Mouse (Mus musculus) heart, embryonic 16.5 days (tissue): Measurements from ENCODE around the gene Nupr1. TPM values are rescaled to one million over a fixed set of nuclear protein-coding genes. Genes with fewer than 3 reads are reported as not detected.

Experiments used
- ATAC-seq: fragments of 200-750 bp; cut with Nextera tagmentation; replicated peaks from 2 replicates; pipeline ENCODE4 v1.8.0; 2017; ENCODE audit warnings: moderate number of reproducible peaks; ENCODE audit not compliant: insufficient read depth, low FRiP score; ENCODE audit errors: extremely low read depth
- H3K27ac ChIP-seq: fragments of 300-500 bp; sonication (generic); 2 replicates; pipeline ENCODE4 v1.5.1; 2014; ENCODE audit warnings: mild to moderate bottlenecking, low read length, control low read depth, moderate library complexity
- H3K27me3 ChIP-seq: fragments of 300-500 bp; sonication (generic); 2 replicates; pipeline ENCODE4 v1.6.1; 2014; ENCODE audit warnings: low read length, mixed read lengths; ENCODE audit not compliant: control insufficient read depth, insufficient read depth
- H3K36me3 ChIP-seq: fragments of 300-500 bp; sonication (generic); 2 replicates; pipeline ENCODE4 v1.6.1; 2014; ENCODE audit not compliant: control insufficient read depth, insufficient read depth
- H3K4me1 ChIP-seq: fragments of 300-500 bp; sonication (generic); 2 replicates; pipeline ENCODE4 v1.6.1; 2014; ENCODE audit warnings: low read length, mixed read lengths; ENCODE audit not compliant: control insufficient read depth, insufficient read depth
- H3K4me2 ChIP-seq: fragments of 300-500 bp; sonication (generic); 2 replicates; pipeline ENCODE4 v1.6.1; 2014; ENCODE audit warnings: low read depth, mild to moderate bottlenecking, control low read depth, low read length
- H3K4me3 ChIP-seq: fragments of 300-500 bp; sonication (generic); 2 replicates; pipeline ENCODE4 v1.5.1; 2014; ENCODE audit warnings: mild to moderate bottlenecking, control low read depth, low read length
- H3K9ac ChIP-seq: fragments of 300-500 bp; sonication (generic); 2 replicates; pipeline ENCODE4 v1.6.1; 2014; ENCODE audit warnings: low read length, control low read depth
- H3K9me3 ChIP-seq: fragments of 300-500 bp; sonication (generic); replicated peaks from 2 replicates; pipeline ENCODE4 v1.6.1; 2016; ENCODE audit warnings: low read length; ENCODE audit not compliant: control insufficient read depth
- WGBS: fragments of 180-500 bp; shearing (Covaris S2); extraction: QIAGEN DNeasy Blood & Tissue Kit; methylation state at CpG from one replicate; pipeline ENCODE4 v1.1.7; 2014; 5-methylcytosine and 5-hydroxymethylcytosine counted together
- polyA plus RNA-seq: library from polyadenylated mRNA; unstranded; fragments of >200 nt; fragmentation: Nextera tagmentation; extraction: Ambion mirVana; gene quantifications from 2 replicates; pipeline ENCODE4 v1.2.1, GENCODE M21; 2015

The Nupr1 gene
- polyA plus RNA-seq, 1 experiment from 2014 or later: 12.9 TPM

DNA sequence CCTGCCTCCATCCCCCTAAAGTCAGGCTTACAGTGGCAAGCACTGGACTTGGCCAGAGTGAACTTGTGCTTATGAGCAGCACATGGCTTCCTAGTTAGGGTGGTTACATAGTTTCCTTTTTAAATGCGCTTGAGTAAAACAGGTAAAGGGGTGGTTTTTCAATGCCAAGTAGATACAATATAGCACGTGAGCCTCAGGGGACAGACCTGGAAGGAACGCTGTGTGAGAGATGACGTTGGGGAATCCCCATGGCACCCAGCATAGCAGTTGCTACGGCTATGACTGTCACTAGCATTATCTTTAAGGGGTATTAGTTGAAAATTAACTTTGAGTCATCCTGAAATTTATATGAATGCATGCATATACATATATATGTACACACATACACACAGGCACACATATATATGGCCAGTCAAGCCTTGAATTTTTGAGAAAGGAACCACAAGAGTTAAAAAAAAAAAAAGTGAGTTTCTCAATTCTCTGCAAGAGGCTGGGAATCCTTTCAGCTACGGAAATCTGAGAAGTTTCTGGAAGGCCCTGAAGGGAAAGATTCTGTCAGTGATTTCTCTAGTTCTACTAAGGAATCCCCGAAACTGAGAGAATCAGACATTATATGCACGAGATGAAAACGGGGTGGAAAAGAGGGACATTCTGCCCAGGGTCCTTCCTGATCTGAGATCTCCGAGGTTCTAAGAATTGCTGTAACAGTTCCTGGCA is 10.9 kb downstream of the Nupr1 start:
- Histone ChIP-seq H3K4me1 (peaks cover 5% of the 10 kb centered on the region; the same call in 1 of the 2 replicates), H3K27ac (no peak overlapping the region), H3K27me3 (no peaks in the 10 kb centered on the region), H3K9me3 (no peaks in the 10 kb centered on the region), H3K4me3 (no peak overlapping the region), H3K4me2 (no peak overlapping the region), H3K36me3 (no peaks in the 10 kb centered on the region), H3K9ac (no peak overlapping the region)
- WGBS: 69% methylated on average over 10 of the region's 10 CpGs
- ATAC-seq: no peak

DNA sequence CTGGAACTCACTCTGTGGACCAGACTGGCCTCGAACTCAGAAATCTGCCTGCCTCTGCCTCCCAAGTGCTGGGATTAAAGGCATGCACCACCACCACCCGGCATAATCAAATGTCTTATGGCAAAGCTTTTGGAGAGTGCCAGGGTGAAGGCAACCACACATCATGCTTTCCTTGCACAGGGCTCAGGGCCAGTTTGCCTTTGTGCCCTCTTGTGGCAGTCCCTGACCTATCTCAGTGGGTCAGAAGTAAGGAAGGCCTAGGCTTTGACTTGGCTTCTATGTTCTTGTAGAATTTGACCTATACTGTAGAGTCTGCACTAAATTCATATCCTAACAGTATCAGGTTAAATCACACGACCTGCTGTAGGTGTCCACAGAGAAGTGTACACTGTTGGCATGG is 14.0 kb downstream of the Nupr1 start:
- 52% methylated on average over 3 of the region's 3 CpGs for WGBS
- Histone ChIP-seq H3K27me3 (no peaks in the 10 kb centered on the region), H3K36me3 (no peaks in the 10 kb centered on the region), H3K9me3 (no peaks in the 10 kb centered on the region), H3K27ac (no peak overlapping the region), H3K9ac (no peak overlapping the region), H3K4me1 (peaks cover 1% of the 10 kb centered on the region; the same call in 1 of the 2 replicates), H3K4me2 (no peak overlapping the region), H3K4me3 (no peak overlapping the region)
- ATAC-seq: no peak

DNA sequence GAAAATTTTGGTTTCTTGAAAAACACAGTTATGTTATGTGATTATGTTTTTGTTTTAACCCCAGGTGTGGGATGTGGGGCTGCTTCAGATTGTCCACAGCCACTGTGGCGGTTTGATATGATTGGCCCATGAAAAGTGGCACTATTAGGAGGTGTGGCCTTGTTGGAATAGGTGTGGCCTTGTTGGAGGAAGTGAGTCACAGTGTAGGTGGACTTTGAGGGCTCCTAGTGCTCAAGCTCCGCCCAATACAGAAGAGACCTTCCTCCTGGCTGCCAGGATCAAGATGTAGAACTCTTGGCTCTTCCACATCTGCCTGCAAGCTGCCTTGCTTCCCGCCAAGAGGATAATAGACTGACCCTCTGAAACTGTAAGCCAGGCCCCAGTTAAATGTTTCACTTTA is 17.9 kb downstream of the Nupr1 start:
- Histone ChIP-seq H3K9ac (no peak overlapping the region), H3K4me2 (no peak overlapping the region), H3K36me3 (no peaks in the 10 kb centered on the region), H3K4me3 (no peak overlapping the region), H3K27me3 (no peaks in the 10 kb centered on the region), H3K4me1 (no peaks in the 10 kb centered on the region), H3K27ac (no peak overlapping the region), H3K9me3 (no peaks in the 10 kb centered on the region)
- no peak for ATAC-seq
- WGBS: 69% methylated on average over 3 of the region's 3 CpGs

DNA sequence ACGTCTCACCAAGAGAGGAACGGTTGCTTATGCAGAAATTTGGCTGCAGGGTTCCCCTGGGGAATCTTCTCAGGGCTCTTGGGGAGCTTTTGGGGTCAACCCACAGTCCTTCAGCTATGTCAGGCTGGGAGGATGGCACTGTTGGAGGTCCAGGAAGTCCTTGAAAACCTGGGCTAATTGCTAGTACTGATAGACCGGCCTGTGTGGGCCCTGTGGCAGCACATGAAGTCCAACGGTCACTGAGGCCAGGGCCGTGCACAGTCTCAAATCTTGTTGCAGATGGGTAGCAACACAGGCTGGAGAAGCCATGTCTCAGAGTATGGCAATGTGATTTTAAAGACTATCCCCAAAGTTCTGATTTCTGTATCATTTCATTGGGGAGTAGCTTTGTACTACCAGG is 22.9 kb downstream of the Nupr1 start:
- Histone ChIP-seq H3K4me2 (no peak overlapping the region), H3K27ac (no peak overlapping the region), H3K36me3 (no peaks in the 10 kb centered on the region), H3K9me3 (no peaks in the 10 kb centered on the region), H3K4me1 (no peaks in the 10 kb centered on the region), H3K27me3 (no peaks in the 10 kb centered on the region), H3K9ac (no peak overlapping the region), H3K4me3 (no peak overlapping the region)
- whole genome bisulfite sequencing: 74% methylated on average over 5 of the region's 5 CpGs
- ATAC-seq: no peak

DNA sequence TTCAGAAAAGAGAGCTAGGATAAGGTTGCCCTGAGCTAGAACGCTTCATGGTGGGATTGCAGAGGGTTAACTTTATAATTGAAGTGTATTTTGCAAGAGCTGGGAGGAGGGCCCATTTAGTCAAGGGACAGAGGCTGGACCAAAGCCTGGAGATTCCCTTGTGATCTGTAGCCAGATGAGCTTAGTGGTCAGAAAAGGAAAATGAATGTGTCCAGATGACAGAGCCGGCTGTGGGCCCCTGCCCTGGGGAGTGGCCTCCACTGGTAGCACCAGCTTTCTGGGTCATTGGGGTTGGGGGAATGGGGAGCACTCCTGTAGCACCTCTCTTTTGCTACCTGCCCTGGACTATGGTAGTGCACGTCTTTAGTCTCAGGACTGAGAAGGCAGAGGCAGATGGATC is 23.6 kb downstream of the Nupr1 start:
- no peak for ATAC-seq
- Histone ChIP-seq H3K4me2 (no peak overlapping the region), H3K27me3 (no peaks in the 10 kb centered on the region), H3K36me3 (no peaks in the 10 kb centered on the region), H3K27ac (no peak overlapping the region), H3K4me1 (no peaks in the 10 kb centered on the region), H3K4me3 (no peak overlapping the region), H3K9ac (no peak overlapping the region), H3K9me3 (no peaks in the 10 kb centered on the region)
- WGBS: 75% methylated on average over 3 of the region's 3 CpGs

DNA sequence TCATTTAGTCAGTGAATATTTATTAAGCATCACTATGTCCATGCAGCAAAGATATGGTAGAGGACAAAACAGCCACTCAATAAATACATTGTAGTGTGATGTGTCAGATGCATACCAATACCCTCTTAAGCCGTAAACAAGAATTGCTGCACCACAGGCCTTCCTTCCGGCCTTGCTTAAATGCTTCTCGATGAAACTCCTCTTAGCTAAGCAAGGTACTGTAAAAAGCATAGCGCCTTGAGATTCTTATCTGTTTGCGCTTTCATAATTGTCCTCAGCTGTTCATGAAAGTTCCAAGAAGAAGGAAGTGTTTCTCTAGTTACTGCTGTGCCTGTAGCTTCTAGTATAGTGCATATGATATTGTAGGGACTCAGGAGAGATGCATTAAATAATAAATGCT is 24.1 kb downstream of the Nupr1 start:
- Histone ChIP-seq H3K4me2 (no peak overlapping the region), H3K9ac (no peak overlapping the region), H3K36me3 (no peaks in the 10 kb centered on the region), H3K4me1 (no peaks in the 10 kb centered on the region), H3K27me3 (no peaks in the 10 kb centered on the region), H3K4me3 (no peak overlapping the region), H3K9me3 (no peaks in the 10 kb centered on the region), H3K27ac (no peak overlapping the region)
- no peak for ATAC-seq
- 69% methylated on average over 5 of the region's 5 CpGs for WGBS

DNA sequence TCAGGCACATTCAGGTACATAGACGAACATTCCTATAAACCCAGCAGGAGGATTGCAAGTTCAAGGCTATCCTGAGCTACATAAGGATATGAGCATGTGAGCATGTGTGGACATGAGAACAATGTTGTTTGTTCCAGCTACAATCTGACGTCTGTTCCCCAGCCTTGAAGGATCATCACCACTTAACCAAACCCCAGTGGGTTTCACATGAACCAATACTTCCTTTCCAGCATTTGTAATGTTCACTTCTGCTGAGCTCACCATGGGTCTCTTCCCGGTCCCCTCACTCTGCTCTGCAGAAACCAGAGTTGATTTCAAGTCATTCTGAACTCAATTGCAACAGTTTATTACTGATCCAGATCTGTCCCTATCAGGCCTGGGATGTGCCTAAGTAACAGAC is 28.0 kb downstream of the Nupr1 start:
- Histone ChIP-seq H3K9me3 (no peaks in the 10 kb centered on the region), H3K9ac (no peak overlapping the region), H3K4me2 (no peak overlapping the region), H3K36me3 (no peaks in the 10 kb centered on the region), H3K4me1 (no peaks in the 10 kb centered on the region), H3K27me3 (no peaks in the 10 kb centered on the region), H3K27ac (no peak overlapping the region), H3K4me3 (no peak overlapping the region)
- WGBS: 73% methylated on average over 3 of the region's 3 CpGs
- no peak for ATAC-seq

DNA sequence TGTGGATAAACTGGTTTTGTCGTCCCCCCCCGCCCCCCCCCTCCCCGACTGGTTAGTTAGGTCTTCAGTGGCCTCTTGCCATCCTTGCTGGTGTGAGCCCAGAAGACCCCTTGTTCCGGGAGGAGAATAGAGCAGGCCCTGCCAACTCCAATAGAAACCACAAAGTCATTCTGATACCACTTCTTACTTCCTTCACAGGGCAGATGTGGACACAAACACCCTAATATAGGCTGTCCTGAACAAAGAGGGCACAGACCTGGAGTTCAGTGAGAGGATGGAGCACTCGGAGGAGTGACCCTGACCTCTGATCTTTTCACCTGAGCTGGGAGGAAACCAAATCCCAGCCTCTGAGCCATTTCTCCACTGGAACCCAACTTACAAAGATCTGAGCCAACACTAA is 28.8 kb downstream of the Nupr1 start:
- H3K4me3 ChIP-seq: no peak overlapping the region
- no peak overlapping the region for H3K27ac ChIP-seq
- no peaks in the 10 kb centered on the region for H3K4me1 ChIP-seq
- H3K4me2 ChIP-seq: no peak overlapping the region
- 43% methylated on average over 4 of the region's 5 CpGs for WGBS
- H3K36me3 ChIP-seq: no peaks in the 10 kb centered on the region
- ATAC-seq: no peak
- no peaks in the 10 kb centered on the region for H3K9me3 ChIP-seq
- H3K27me3 ChIP-seq: no peaks in the 10 kb centered on the region
- H3K9ac ChIP-seq: no peak overlapping the region

DNA sequence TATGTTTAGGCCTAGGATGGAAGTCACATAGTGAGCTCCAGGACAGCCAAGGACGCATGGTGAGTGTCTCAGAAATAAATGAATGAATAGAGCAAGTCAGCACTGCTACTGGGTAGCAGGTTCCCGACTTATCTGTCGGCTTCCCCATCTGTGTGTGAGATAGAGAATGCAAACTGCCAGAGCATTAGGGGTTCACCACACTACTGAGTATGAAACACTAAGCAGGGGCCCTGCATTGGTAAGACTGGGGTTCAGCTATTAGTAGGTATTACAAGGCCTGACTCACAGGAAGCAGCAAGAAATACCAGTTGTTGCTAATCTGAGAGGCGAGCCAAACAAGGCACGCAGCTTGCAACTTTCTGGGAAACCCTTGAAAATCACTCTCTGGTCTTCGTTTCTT is 31.7 kb downstream of the Nupr1 start:
- no peaks in the 10 kb centered on the region for H3K36me3 ChIP-seq
- no peak overlapping the region for H3K4me2 ChIP-seq
- no peak overlapping the region for H3K27ac ChIP-seq
- H3K9me3 ChIP-seq: no peaks in the 10 kb centered on the region
- no peak for ATAC-seq
- no peaks in the 10 kb centered on the region for H3K4me1 ChIP-seq
- H3K4me3 ChIP-seq: no peak overlapping the region
- WGBS: 67% methylated on average over 6 of the region's 6 CpGs
- H3K27me3 ChIP-seq: no peaks in the 10 kb centered on the region
- no peak overlapping the region for H3K9ac ChIP-seq
